9 mouse cellular contexts compared by ENCODE assay signal in the genomic region with DNA sequence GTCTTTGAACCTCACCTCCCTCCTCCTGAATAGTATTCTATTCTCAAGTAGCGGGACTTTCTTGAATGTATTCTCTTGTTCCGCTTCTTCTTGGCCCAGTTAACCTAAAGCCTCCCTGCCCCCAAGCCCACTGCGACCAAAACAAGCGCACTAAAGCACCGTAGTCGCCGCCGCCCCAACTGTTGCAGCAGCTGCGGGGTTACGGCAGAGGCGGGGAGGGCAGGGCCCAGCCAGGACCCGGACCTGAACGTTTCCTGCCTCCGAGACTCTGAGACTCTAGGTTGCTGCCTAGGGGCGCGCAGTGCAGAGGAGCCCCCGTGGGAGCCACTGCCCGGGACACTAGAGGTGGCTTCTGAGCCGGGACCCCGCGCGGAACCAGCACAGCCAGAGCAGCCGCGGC. TPM values are rescaled to one million over a fixed set of nuclear protein-coding genes. Genes with fewer than 3 reads are reported as not detected.
DNase-seq lines count a peak whose midpoint lies in the region; ATAC-seq and TF ChIP-seq lines count a peak whose summit lies in the region.
"Had no signal": no experiment of that assay in that cellular context is flagged by ENCODE, and none has a peak within 500 bp of the region (broad histone marks: within the 10 kb centered on the region; RNA-seq: fewer than 3 reads in every experiment).

No protein-coding gene starts in this region.

- H3K4me1 ChIP-seq in cerebellum, adult 2 months (ENCODE audit: control insufficient read depth, insufficient read depth, low read length) = no peaks in the 10 kb centered on the region
- peaks cover 4% of the 10 kb centered on the region for H3K4me1 ChIP-seq in forebrain, embryonic 16.5 days (replicated peaks; ENCODE audit: control insufficient read depth, insufficient read depth, low read length)
- no peaks in the 10 kb centered on the region for H3K4me1 ChIP-seq in liver, embryonic 16.5 days (ENCODE audit: control insufficient read depth, low read depth, low read length)

- peak overlapping the region; percentile 63 for H3K9ac ChIP-seq in forebrain, embryonic 16.5 days (replicated peaks; ENCODE audit: low read depth, low read length)
- H3K9ac ChIP-seq in liver, embryonic 16.5 days (ENCODE audit: low read depth, low read length) = no peak overlapping the region

- H3K4me2 ChIP-seq in forebrain, embryonic 16.5 days (ENCODE audit: low read length) = peak overlapping the region; percentile 79
- H3K4me2 ChIP-seq in liver, embryonic 16.5 days (ENCODE audit: low read depth, low read length) = peak overlapping the region; percentile 47

- no peaks in the 10 kb centered on the region for H3K9me3 ChIP-seq in forebrain, embryonic 16.5 days (ENCODE audit: control insufficient read depth, low read length)
- no peaks in the 10 kb centered on the region for H3K9me3 ChIP-seq in liver, embryonic 16.5 days (replicated peaks; ENCODE audit: control insufficient read depth, low read length)

- WGBS in cerebellum, adult 2 months = 17% methylated on average over 22 of the region's 24 CpGs
- WGBS in forebrain, embryonic 16.5 days = 12% methylated on average over 24 of the region's 24 CpGs
- WGBS in liver, embryonic 16.5 days (ENCODE audit: insufficient replicate concordance) = 19% methylated on average over 24 of the region's 24 CpGs

- no peak for TF ChIP-seq CTCF in layer of hippocampus, adult 2 months (conservative IDR thresholded peaks at IDR 0.05)
- no peak for TF ChIP-seq CTCF in cerebellum, adult 2 months (IDR thresholded peaks at IDR 0.05; ENCODE audit: borderline replicate concordance, insufficient read depth, low read depth, low read length)

- H3K4me3 ChIP-seq in layer of hippocampus, adult 2 months = peak overlapping the region; percentile 56
- H3K4me3 ChIP-seq in cerebellum, adult 2 months (replicated peaks; ENCODE audit: insufficient read depth, low read depth, low read length) = peak overlapping the region; percentile 97
- H3K4me3 ChIP-seq in forebrain, embryonic 16.5 days (replicated peaks; ENCODE audit: low read length) = peak overlapping the region; percentile 51
- H3K4me3 ChIP-seq in liver, embryonic 16.5 days (ENCODE audit: low read depth, low read length) = peak overlapping the region; percentile 33

- H3K27me3 ChIP-seq in cerebellum, adult 2 months (ENCODE audit: control insufficient read depth, insufficient read depth, low read length) = no peaks in the 10 kb centered on the region
- peaks cover 8% of the 10 kb centered on the region; the same call in 1 of the 2 replicates for H3K27me3 ChIP-seq in forebrain, embryonic 16.5 days (replicated peaks; ENCODE audit: control insufficient read depth, insufficient read depth, low read length)
- H3K27me3 ChIP-seq in liver, embryonic 16.5 days (ENCODE audit: control insufficient read depth, insufficient read depth, low read depth, low read length) = peaks cover 34% of the 10 kb centered on the region
- no peaks in the 10 kb centered on the region for H3K27me3 ChIP-seq in splenic B cell, adult 2 months (ENCODE audit: control insufficient read depth, insufficient read depth, low read length, poor library complexity, severe bottlenecking)

- peak; percentile 10; the same call in 1 of the 2 replicates for ATAC-seq in forebrain, embryonic 16.5 days
- ATAC-seq in liver, embryonic 16.5 days (ENCODE audit: low read depth) = no peak
- no peak for ATAC-seq in megakaryocyte-erythroid progenitor cell, adult 5-6 weeks (replicated peaks; ENCODE audit: low FRiP score, low TSS enrichment, poor library complexity, severe bottlenecking)

- peak overlapping the region; percentile 72 for H3K27ac ChIP-seq in layer of hippocampus, adult 2 months
- peak overlapping the region; percentile 98 for H3K27ac ChIP-seq in cerebellum, adult 2 months (ENCODE audit: insufficient read depth, low read length)
- no peak overlapping the region for H3K27ac ChIP-seq in forebrain, embryonic 16.5 days (ENCODE audit: low read length)
- H3K27ac ChIP-seq in liver, embryonic 16.5 days (ENCODE audit: low read length) = no peak overlapping the region

- H3K36me3 ChIP-seq in forebrain, embryonic 16.5 days (ENCODE audit: control insufficient read depth, insufficient read depth) = no peaks in the 10 kb centered on the region
- no peaks in the 10 kb centered on the region for H3K36me3 ChIP-seq in liver, embryonic 16.5 days (ENCODE audit: control insufficient read depth, insufficient read depth)
- no peaks in the 10 kb centered on the region for H3K36me3 ChIP-seq in splenic B cell, adult 2 months (ENCODE audit: control insufficient read depth, insufficient read depth, low read length, poor library complexity, severe bottlenecking)

- no peak for TF ChIP-seq POLR2A in cerebellum, adult 2 months (IDR thresholded peaks at IDR 0.05; ENCODE audit: borderline replicate concordance, insufficient read depth, low read length)

- no peak for DNase-seq in layer of hippocampus, adult 2 months (ENCODE audit: low spot score in 2 of 2)
- DNase-seq in layer of hippocampus, adult 18-20 months (ENCODE audit: low spot score in 2 of 2) = no peak
- no peak for DNase-seq in cerebellum, adult 2 months
- peak; percentile 0 for DNase-seq in splenic B cell, adult 2 months (ENCODE audit: low read depth, low spot score)
- no peak for DNase-seq in heart, adult 9 months (ENCODE audit: low spot score in 2 of 2)

RNA-seq across cellular contexts. Expression of a gene that starts 1.1 kb away (rescaled TPM):
- 1 to 10 TPM; 5.8 to 6.6 TPM for total RNA-seq in layer of hippocampus, adult 2 months (2021)
- 1 to 10 TPM; 5.1 to 7.8 TPM for total RNA-seq in layer of hippocampus, adult 18-20 months (2021)
- 11.9 and 15.9 TPM in 2 replicates for polyA plus RNA-seq in cerebellum, adult 2 months (2012; rRNA removed)
- 3.5 and 3.9 TPM in 2 replicates for polyA plus RNA-seq in forebrain, embryonic 16.5 days (2015; fragmentation: Nextera tagmentation; extraction: Ambion mirVana)
- polyA plus RNA-seq in liver, embryonic 16.5 days (2015; fragmentation: Nextera tagmentation; extraction: Ambion mirVana) = not detected in 2 replicates
- not detected in 2 replicates for total RNA-seq in megakaryocyte-erythroid progenitor cell, adult 5-6 weeks (2014; fragmentation: Nextera tagmentation)
- 0.08 TPM in 1 of 2 replicates, not detected in the other for total RNA-seq in megakaryocyte-erythroid progenitor cell, adult 5-6 weeks (2017)

RNA-seq across cellular contexts. Expression of a gene that starts 2.0 kb away (rescaled TPM):
- not detected for total RNA-seq in layer of hippocampus, adult 2 months (2021)
- total RNA-seq in layer of hippocampus, adult 18-20 months (2021) = not detected
- polyA plus RNA-seq in cerebellum, adult 2 months (2012; rRNA removed) = 0.11 TPM in 1 of 2 replicates, not detected in the other
- 0.52 TPM in 1 of 2 replicates, not detected in the other for polyA plus RNA-seq in forebrain, embryonic 16.5 days (2015; fragmentation: Nextera tagmentation; extraction: Ambion mirVana)
- polyA plus RNA-seq in liver, embryonic 16.5 days (2015; fragmentation: Nextera tagmentation; extraction: Ambion mirVana) = not detected in 2 replicates
- not detected in 2 replicates for total RNA-seq in megakaryocyte-erythroid progenitor cell, adult 5-6 weeks (2014; fragmentation: Nextera tagmentation)
- total RNA-seq in megakaryocyte-erythroid progenitor cell, adult 5-6 weeks (2017) = not detected in 2 replicates
- total RNA-seq: layer of hippocampus, postnatal 25 days had no signal

Comparison
In these comparisons a context has a peak if more than half of its experiments do, and no peak if none do; other contexts are left out.
1. H3K27ac ChIP-seq: peak in layer of hippocampus, adult 2 months (single experiment) and cerebellum, adult 2 months (single experiment); none in forebrain, embryonic 16.5 days (single experiment) and liver, embryonic 16.5 days (single experiment).
2. H3K4me3 ChIP-seq: peak in every context shown above with its lines; median percentile 97 in cerebellum, adult 2 months; 56 in layer of hippocampus, adult 2 months; 51 in forebrain, embryonic 16.5 days; 33 in liver, embryonic 16.5 days.
3. RNA of a gene that starts 1.1 kb away (total RNA-seq): 5.1 to 7.8 TPM in layer of hippocampus, adult 18-20 months and 5.8 to 6.6 TPM in layer of hippocampus, adult 2 months; 0.08 TPM in megakaryocyte-erythroid progenitor cell, adult 5-6 weeks; every median in the first group is over 4 times any median in the second.